Mouse (Mus musculus): ENCODE results near the gene Olig2. TPM values are rescaled to one million over a fixed set of nuclear protein-coding genes. Genes with fewer than 3 reads are reported as not detected.
A peak's percentile ranks its signal among the peaks of the same experiment; 100 is the strongest.
"Not testable (repeated sequence)": the region's sequence is repeated elsewhere in the genome, so short reads cannot be mapped to it uniquely, and the experiment has no call there.

Gene Olig2
- polyA plus RNA-seq, 1 experiment from 2014 or later = not detected

DNA sequence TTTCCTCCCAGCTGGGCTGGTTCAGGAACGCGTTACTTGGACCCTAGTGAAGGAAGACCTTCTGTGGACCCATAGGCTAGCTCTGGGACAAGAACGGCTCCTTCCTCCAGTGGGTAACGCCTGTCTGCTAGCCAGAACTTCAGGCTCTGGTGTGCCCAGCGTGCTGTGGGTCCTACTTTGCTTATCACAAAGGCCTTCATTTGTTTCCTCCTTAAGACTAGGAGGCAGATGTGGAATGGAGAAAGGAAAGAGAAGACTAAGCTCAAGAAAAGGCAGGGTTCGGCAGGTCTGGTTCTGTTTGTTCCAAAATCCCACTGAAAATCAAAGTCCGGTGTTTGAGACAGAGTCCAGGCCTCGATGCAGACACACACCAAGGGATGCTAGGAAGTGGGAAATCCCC is 4.4 kb downstream of the Olig2 start:
- DNase-seq (ENCODE audit: low spot score) = no peak
- no peaks in the 10 kb centered on the region for H3K9me3 ChIP-seq (ENCODE audit: control insufficient read depth, low read length)
- H3K27ac ChIP-seq (ENCODE audit: low read depth, low read length) = no peak overlapping the region
- no peak overlapping the region for H3K4me2 ChIP-seq
- H3K4me1 ChIP-seq (replicated peaks; ENCODE audit: control insufficient read depth, insufficient read depth, low read length) = peaks cover 5% of the 10 kb centered on the region; the same call in 1 of the 2 replicates
- no peak overlapping the region for H3K4me3 ChIP-seq (ENCODE audit: low read depth, low read length)
- H3K9ac ChIP-seq (ENCODE audit: low read depth, low read length) = no peak overlapping the region
- H3K27me3 ChIP-seq (replicated peaks; ENCODE audit: control insufficient read depth, insufficient read depth, low read length) = peaks cover 100% of the 10 kb centered on the region
- no peaks in the 10 kb centered on the region for H3K36me3 ChIP-seq (ENCODE audit: control insufficient read depth, insufficient read depth, low read length)
- 31% methylated on average over 8 of the region's 8 CpGs for WGBS
- no peak for ATAC-seq (replicated peaks; ENCODE audit: low FRiP score)

DNA sequence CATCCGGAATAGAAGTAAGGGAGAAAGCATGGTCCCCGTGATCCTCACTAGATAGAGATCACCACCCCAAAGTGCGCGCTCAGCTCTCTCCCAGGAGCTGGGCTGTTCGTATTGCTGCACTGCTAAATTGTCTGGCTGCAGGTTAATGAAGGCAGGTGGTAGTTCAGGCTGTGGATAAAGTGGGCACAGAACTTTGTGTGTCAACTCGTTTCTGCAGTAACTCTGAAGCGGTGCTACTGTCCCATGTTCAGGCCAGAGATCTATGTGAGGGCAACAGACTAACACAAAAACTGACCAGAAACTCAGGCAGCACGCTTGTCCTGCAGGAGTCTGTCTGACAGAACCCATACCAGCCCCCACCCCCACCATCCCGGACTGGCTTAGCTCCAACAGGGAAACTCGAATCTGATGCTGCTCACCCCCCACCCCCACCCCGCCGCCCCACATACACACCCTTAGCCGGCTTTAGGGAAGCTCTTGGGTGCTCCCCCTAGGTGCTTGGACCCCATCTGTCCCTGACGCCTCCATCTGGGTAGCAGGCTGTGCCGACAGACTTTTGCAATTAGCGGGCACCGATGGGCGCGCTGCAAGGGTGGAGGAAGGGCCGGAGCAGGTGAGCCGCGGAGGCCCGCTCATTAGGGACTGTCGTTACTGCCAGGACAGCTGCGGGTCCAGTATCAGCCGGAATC is 6.7 kb downstream of the Olig2 start:
- Histone ChIP-seq H3K4me1 (replicated peaks; ENCODE audit: control insufficient read depth, insufficient read depth, low read length) (no peaks in the 10 kb centered on the region), H3K4me2 (no peak overlapping the region), H3K27me3 (replicated peaks; ENCODE audit: control insufficient read depth, insufficient read depth, low read length) (peaks cover 96% of the 10 kb centered on the region), H3K36me3 (ENCODE audit: control insufficient read depth, insufficient read depth, low read length) (no peaks in the 10 kb centered on the region), H3K9me3 (ENCODE audit: control insufficient read depth, low read length) (no peaks in the 10 kb centered on the region), H3K9ac (ENCODE audit: low read depth, low read length) (no peak overlapping the region), H3K27ac (ENCODE audit: low read depth, low read length) (no peak overlapping the region), H3K4me3 (ENCODE audit: low read depth, low read length) (no peak overlapping the region)
- DNase-seq (ENCODE audit: low spot score) = no peak
- ATAC-seq (replicated peaks; ENCODE audit: low FRiP score) = no peak
- WGBS = 8% methylated on average over 26 of the region's 26 CpGs

DNA sequence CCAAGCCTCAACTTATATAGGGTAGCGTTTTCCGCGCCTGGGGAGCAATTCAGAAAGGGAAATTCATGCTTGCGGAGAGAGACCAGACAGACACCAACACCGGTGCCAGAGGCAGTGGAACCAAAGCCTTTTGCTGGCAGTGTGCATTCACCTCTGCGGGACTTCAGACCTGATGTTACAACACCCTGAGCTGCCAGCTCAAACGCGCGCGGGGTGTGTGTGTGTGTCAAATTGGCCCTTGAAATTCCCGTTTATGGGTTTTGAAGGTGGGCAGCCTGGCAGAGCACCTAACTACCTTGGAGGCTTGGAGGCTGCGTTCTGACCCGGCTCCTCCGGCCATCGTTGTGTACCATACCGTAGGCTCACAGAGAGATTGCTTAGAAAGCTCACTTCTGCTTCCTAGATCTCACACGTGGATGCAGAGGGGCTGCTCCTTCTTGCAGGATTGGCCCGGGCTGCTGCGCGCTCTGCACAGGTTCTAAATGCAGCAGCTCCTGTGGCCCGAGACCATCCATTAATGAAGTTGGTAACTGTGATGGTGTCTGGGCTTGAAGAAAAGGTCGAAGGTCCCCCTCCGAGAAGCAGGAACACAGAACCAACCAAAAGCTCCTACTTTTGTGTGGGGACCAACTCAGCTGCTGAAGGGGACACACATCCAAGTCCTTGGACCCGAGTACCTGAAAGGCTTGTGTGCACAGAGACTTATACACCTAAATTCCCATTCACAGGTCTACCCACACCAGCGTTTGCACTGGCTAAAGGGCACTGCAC is 7.4 kb downstream of the Olig2 start:
- no peak overlapping the region for H3K9ac ChIP-seq (ENCODE audit: low read depth, low read length)
- no peaks in the 10 kb centered on the region for H3K9me3 ChIP-seq (ENCODE audit: control insufficient read depth, low read length)
- no peak overlapping the region for H3K4me3 ChIP-seq (ENCODE audit: low read depth, low read length)
- no peak overlapping the region for H3K27ac ChIP-seq (ENCODE audit: low read depth, low read length)
- WGBS = 11% methylated on average over 25 of the region's 25 CpGs
- no peaks in the 10 kb centered on the region for H3K4me1 ChIP-seq (replicated peaks; ENCODE audit: control insufficient read depth, insufficient read depth, low read length)
- H3K36me3 ChIP-seq (ENCODE audit: control insufficient read depth, insufficient read depth, low read length) = no peaks in the 10 kb centered on the region
- ATAC-seq (replicated peaks; ENCODE audit: low FRiP score) (no peak), DNase-seq (ENCODE audit: low spot score) (no peak)
- no peak overlapping the region for H3K4me2 ChIP-seq
- H3K27me3 ChIP-seq (replicated peaks; ENCODE audit: control insufficient read depth, insufficient read depth, low read length) = peaks cover 96% of the 10 kb centered on the region

DNA sequence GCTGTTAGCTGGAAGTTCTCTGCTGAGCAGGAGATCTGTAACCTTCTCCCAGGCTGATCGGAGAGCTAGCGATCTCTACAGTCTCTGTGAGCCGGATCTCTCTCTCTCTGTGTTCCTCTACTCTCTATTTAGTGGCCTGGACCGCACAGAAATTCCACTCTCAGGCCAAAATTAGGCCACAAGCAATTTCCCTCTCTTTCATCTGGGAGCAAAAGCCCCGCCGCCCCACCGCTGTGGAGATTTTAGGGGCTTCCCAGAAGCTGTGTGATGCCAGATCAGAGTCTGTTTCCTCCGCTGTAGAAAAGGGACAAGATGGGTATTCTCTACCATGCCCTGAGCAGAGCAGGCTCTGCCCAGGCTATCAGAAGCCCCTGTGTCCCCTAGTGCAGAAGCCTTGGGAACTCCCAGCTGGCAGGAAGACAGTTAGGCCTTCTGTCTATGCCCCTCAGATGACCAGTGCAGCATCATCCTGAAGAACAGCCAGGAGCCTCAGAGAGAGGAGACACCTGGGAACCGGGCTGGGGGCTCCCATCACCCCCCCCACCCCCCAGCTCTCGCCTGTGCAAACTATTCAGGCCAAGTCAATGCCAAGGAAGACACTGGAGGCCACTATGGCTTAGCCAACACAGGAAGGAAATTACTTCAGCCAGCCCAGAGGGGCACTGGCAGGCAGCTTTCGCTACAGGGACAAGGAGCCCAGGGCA is 8.1 kb downstream of the Olig2 start:
- Histone ChIP-seq H3K27me3 (replicated peaks; ENCODE audit: control insufficient read depth, insufficient read depth, low read length) (peaks cover 91% of the 10 kb centered on the region), H3K4me2 (no peak overlapping the region), H3K36me3 (ENCODE audit: control insufficient read depth, insufficient read depth, low read length) (no peaks in the 10 kb centered on the region), H3K4me1 (replicated peaks; ENCODE audit: control insufficient read depth, insufficient read depth, low read length) (no peaks in the 10 kb centered on the region), H3K27ac (ENCODE audit: low read depth, low read length) (no peak overlapping the region), H3K9me3 (ENCODE audit: control insufficient read depth, low read length) (no peaks in the 10 kb centered on the region), H3K9ac (ENCODE audit: low read depth, low read length) (no peak overlapping the region), H3K4me3 (ENCODE audit: low read depth, low read length) (no peak overlapping the region)
- no peak for DNase-seq (ENCODE audit: low spot score)
- no peak for ATAC-seq (replicated peaks; ENCODE audit: low FRiP score)
- WGBS = 26% methylated on average over 11 of the region's 11 CpGs

DNA sequence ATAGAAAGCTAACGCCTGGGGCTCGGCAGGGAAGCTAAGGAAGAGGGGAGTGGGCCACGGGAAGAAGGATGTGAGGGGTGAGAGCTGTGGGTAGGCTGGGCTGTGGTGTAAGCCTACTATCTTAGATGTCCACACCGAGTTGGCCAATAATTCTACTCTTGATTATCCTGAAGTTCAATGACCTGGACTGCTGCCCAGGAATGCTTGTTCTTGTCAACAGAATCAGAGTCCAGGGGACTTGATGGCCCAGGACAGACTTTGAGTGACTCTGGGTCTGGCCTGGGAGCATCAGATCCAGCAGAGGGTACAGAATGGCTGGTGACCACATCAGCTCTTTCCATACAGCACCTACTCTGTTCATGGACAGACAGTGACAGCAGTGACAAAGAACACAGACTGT is 13.8 kb downstream of the Olig2 start:
- Histone ChIP-seq H3K27me3 (replicated peaks; ENCODE audit: control insufficient read depth, insufficient read depth, low read length) (peaks cover 60% of the 10 kb centered on the region), H3K9ac (ENCODE audit: low read depth, low read length) (no peak overlapping the region), H3K36me3 (ENCODE audit: control insufficient read depth, insufficient read depth, low read length) (no peaks in the 10 kb centered on the region), H3K4me1 (replicated peaks; ENCODE audit: control insufficient read depth, insufficient read depth, low read length) (no peaks in the 10 kb centered on the region), H3K4me3 (ENCODE audit: low read depth, low read length) (no peak overlapping the region), H3K4me2 (no peak overlapping the region), H3K9me3 (ENCODE audit: control insufficient read depth, low read length) (no peaks in the 10 kb centered on the region), H3K27ac (ENCODE audit: low read depth, low read length) (no peak overlapping the region)
- WGBS = 30% methylated on average over 4 of the region's 4 CpGs
- DNase-seq (ENCODE audit: low spot score) = no peak
- no peak for ATAC-seq (replicated peaks; ENCODE audit: low FRiP score)

DNA sequence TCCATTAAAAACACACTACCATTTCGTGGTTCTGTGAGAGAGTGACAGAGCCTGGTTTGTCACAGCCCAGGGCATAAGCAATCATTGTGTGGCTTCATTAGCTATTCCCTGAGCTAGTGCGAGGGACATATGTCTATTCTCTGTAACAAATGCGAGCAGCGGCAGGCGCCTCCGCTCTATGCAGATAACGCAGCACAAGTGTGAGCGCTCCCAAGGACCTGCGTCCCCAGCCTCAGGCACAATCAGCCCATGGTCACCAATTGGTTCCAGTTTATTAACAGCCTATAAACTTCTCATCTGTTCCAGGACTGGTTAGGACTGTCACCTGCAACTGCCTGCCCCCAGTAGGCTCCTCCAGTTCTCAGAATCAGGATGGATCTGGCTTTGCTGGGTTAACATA is 21.0 kb downstream of the Olig2 start:
- Histone ChIP-seq H3K4me3 (ENCODE audit: low read depth, low read length) (no peak overlapping the region), H3K4me2 (no peak overlapping the region), H3K9me3 (ENCODE audit: control insufficient read depth, low read length) (no peaks in the 10 kb centered on the region), H3K4me1 (replicated peaks; ENCODE audit: control insufficient read depth, insufficient read depth, low read length) (no peaks in the 10 kb centered on the region), H3K27me3 (replicated peaks; ENCODE audit: control insufficient read depth, insufficient read depth, low read length) (peaks cover 14% of the 10 kb centered on the region), H3K36me3 (ENCODE audit: control insufficient read depth, insufficient read depth, low read length) (no peaks in the 10 kb centered on the region), H3K27ac (ENCODE audit: low read depth, low read length) (no peak overlapping the region), H3K9ac (ENCODE audit: low read depth, low read length) (no peak overlapping the region)
- DNase-seq (ENCODE audit: low spot score) = no peak
- 76% methylated on average over 9 of the region's 9 CpGs for WGBS
- no peak for ATAC-seq (replicated peaks; ENCODE audit: low FRiP score)

DNA sequence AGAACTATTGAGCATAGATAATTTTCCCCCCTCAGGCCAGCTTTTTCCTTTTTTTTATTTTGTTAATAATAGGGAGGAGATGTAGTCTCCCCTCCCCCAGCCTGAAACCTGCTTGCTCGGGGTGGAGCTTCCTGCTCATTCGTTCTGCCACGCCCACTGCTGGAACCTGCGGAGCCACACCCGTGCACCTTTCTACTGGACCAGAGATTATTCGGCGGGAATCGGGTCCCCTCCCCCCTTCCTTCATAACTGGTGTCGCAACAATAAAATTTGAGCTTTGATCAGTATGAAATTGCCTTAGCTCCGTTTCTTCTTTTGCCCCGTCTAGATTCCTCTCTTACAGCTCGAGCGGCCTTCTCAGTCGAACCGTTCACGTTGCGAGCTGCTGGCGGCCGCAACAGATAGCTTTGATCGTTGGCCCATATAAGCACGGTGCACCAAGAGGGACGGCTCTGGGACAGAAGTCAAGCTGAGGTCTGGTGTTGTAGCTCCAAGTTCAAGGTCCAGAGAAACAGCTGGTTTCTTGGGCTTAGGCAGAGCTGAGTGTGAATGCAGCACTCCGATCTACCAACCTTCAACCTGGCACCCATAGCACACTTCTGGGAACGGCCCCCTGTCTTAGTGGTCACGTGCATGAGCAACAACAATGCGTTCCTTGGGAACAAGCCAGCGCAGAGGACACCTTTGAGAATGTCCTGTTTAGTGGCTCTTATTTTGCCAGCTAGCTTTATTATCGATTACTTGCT is 30.3 kb downstream of the Olig2 start:
- H3K36me3 ChIP-seq (ENCODE audit: control insufficient read depth, insufficient read depth, low read length); ATAC-seq (replicated peaks; ENCODE audit: low FRiP score); DNase-seq (ENCODE audit: low spot score); H3K27ac ChIP-seq (ENCODE audit: low read depth, low read length); H3K4me1 ChIP-seq (replicated peaks; ENCODE audit: control insufficient read depth, insufficient read depth, low read length); H3K9me3 ChIP-seq (ENCODE audit: control insufficient read depth, low read length); H3K9ac ChIP-seq (ENCODE audit: low read depth, low read length): not testable (repeated sequence)
- Histone ChIP-seq H3K4me3 (ENCODE audit: low read depth, low read length) (0 out of 2 replicates have a peak overlapping the region, but pooled peaks have one; percentile 14), H3K27me3 (replicated peaks; ENCODE audit: control insufficient read depth, insufficient read depth, low read length) (peaks cover 32% of the 10 kb centered on the region), H3K4me2 (peak overlapping the region; percentile 37)
- WGBS = 11% methylated on average over 21 of the region's 28 CpGs

DNA sequence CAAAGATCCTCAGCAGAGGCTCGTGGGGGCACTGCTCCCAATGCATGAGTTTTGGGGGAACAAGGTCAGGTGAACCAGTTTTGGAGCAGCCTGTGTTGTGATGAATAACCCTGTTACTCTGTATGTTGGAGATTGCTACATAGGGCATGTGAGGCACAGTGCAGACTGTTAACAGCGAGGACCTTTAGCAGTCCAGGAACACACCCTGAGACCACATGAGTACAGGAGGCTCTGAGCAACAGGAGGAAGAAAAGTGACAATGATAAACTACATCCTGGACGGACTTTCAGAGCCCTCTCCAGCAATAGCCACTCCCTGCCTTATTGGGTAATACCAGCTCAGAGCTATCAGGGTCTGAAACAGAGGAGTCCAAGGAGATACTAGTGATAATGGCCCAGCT is 33.7 kb downstream of the Olig2 start:
- Histone ChIP-seq H3K9ac (ENCODE audit: low read depth, low read length) (no peak overlapping the region), H3K9me3 (ENCODE audit: control insufficient read depth, low read length) (no peaks in the 10 kb centered on the region), H3K27ac (ENCODE audit: low read depth, low read length) (no peak overlapping the region), H3K27me3 (replicated peaks; ENCODE audit: control insufficient read depth, insufficient read depth, low read length) (peaks cover 41% of the 10 kb centered on the region), H3K36me3 (ENCODE audit: control insufficient read depth, insufficient read depth, low read length) (no peaks in the 10 kb centered on the region), H3K4me3 (ENCODE audit: low read depth, low read length) (no peak overlapping the region), H3K4me1 (replicated peaks; ENCODE audit: control insufficient read depth, insufficient read depth, low read length) (no peaks in the 10 kb centered on the region), H3K4me2 (no peak overlapping the region)
- ATAC-seq (replicated peaks; ENCODE audit: low FRiP score) (no peak), DNase-seq (ENCODE audit: low spot score) (no peak)
- 43% methylated on average over 3 of the region's 3 CpGs for WGBS

All from liver, embryonic 11.5 days (tissue).